Mouse (Mus musculus) hematopoietic multipotent progenitor cell, adult 10-12 weeks (in vitro differentiated cells): ENCODE measurements around the gene Dpy19l3. TPM values are rescaled to one million over a fixed set of nuclear protein-coding genes. Genes with fewer than 3 reads are reported as not detected.

ENCODE experiments used
- polyA plus RNA-seq: library from polyadenylated mRNA; stranded (reverse); fragments of >175 nt; gene quantifications from 2 replicates; pipeline ENCODE4 v1.2.3, GENCODE M21; 2012; ENCODE audit warnings: low replicate concordance

Gene Dpy19l3
- polyA plus RNA-seq: 6.9 and 14.4 TPM in 2 replicates

DNA sequence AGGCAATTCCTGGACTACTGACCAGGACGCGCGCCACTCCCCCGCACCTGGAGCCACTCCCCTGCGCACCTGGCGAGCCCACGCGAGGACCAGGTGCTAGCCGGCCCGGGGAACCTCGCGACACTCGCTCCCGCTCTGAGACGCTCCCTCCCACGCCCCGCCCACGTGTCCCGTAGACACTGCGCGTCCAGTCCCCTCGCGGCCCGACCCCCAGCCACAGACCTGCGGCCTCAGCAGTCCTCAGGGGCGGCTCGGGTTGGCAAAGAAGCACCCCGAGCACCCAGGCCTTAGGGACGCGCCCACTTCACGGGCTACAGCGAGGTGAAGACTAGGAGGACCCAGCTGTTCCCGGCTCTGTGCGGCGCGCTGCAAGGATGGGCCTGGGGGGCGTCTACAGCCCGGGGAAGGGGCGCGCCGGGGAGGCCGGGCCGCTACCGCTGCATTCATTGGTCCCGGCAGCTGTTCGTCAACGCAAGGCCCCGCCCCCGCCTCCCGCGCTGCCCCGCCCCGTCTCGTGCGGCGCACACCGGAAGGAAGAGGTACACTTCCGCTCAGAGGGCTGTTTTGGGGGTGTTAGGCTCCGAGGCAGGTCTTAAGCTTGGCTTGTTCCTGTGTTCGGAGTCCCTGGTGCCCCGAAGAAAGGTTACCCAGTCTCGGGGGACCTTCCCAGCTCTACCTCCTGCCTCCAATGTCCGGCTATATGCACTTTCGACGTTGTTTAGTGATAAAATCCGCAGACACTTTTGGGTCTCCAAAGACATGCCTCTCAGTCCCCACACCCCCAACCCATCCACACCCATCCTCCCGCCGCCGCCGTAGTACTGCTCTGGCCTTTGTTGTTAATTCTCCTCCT lies at the start of gene Dpy19l3:
TSS of gene Dpy19l3 (minus strand) at position 422 of the 853 bp plus-strand sequence.

DNA sequence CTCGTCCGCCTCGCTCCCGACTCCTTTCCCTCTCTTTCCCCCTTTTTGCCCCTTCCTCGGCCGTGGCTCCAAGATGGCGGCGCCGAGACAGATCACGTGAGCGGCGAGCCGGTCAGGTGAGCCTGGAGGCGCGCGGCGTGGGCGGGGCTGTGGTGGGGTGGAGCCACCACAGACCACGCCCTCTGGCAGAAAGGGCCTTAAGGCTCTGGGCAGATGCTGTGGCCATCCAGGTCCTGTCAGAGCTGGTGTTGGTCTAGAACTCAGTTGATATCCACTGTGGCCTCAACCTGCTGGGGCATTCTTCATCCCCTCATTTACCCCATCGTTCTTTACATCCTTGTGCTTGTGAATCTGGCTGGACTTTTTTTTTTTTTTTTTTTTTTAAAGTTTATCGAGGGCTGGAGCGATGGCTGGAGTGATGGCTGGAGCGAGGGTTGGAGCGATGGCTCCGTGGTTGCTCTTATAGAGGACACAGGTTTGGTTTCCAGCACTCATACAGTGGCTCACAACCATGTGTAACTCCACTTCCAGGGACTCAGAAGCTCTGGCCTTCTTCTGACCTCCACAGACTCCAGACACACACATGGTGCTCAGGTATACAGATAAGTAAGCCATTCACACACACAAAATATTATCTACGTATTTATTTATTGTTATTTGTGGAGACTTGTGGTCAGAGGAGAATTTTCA lies 48.8 kb upstream of the Dpy19l3 start, which contains the start of gene Zfp507:
TSS of gene Zfp507 (minus strand) at position 98 of the 690 bp plus-strand sequence.

DNA sequence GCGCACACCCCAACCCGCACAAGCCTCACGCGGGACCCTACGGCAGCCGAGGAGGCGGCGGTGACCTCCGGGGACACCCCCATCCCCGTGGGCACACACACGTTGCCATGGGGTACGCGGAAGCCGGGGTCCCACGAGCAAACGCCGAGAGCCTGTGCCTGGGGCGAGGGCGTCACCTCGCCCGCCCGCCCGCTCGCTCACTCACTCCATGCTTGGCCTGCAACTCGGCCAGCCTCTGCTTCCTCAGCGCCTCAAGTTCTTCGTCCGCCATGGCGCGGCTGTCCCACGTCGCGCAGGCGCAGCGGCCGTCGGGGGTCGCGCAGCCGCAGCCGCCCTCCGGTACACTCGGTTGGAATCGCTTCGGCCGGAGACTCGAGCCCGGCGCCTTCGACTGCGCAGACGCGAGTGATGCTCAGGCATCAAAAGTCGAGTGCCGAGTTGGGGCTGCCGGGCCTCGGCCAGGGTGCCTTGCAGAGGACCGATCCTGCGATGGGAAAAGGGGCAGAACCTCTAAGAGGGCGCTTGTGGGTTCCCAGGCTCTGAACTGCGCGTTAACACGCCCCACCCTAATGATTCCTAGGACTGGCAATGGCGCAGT lies 107.1 kb downstream of the Dpy19l3 start, which contains the start of gene Pdcd5:
TSS of gene Pdcd5 (minus strand) at position 421 of the 598 bp plus-strand sequence.

Other genes with a start within 250 kb of the Dpy19l3 start
- gene Tdrd12, start 216.7 kb downstream of the Dpy19l3 start, polyA plus RNA-seq: not detected in 2 replicates
- gene Nudt19, start 198.2 kb downstream of the Dpy19l3 start, polyA plus RNA-seq: 12.5 and 12.6 TPM in 2 replicates
- 0.10 and 0.15 TPM in 2 replicates for gene Rgs9bp, start 168.9 kb downstream of the Dpy19l3 start, polyA plus RNA-seq
- 67.2 and 122 TPM in 2 replicates for gene Ankrd27, start 168.2 kb downstream of the Dpy19l3 start, polyA plus RNA-seq
- gene Pdcd5, start 106.9 kb downstream of the Dpy19l3 start, polyA plus RNA-seq: 75.1 and 85.4 TPM in 2 replicates
- 5.2 and 8.9 TPM in 2 replicates for gene Zfp507, start 48.5 kb upstream of the Dpy19l3 start, polyA plus RNA-seq